Mouse (Mus musculus): ENCODE data around the gene Gdf15. TPM values are rescaled to one million over a fixed set of nuclear protein-coding genes. Genes with fewer than 3 reads are reported as not detected.

Gene Gdf15
- polyA plus RNA-seq, 1 experiment from 2014 or later, result 3.1 TPM

DNA sequence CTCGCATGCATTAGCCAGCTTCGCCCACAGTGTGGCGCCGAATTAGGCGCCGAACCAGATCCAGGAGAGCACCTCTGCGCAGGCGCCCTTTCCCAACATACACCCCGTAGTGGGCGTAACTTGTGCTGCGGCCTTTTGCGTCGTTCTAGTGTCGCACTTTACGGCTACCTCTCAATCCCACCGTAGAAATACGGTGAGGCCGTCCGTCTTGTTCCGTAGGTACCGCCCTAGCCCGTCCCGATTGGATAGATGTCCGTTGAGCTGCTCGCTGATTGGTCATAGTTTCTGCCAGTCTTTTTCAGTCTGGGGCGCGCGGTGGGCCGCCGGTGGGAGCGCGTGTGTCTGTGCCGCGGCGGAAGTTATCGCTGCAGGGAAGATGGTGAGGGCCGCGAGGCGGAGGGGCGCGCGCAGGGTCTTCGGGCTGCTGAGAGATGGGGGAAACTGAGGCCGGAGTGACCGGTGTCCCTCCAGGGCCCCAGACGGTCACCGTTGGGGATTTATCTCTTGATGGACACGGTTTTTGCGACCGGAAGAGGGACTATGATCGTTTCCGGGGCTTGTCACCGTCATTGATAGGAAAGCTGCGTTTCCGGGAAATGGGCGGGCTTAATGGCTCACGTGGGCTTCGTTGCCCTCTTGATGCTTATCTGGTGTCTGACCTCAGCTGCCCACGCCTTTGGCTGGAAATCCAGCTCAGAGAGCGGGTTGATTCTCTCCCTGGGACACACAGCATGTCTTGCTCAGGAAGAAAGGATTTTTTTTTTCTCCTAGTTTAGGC, 41.0 kb upstream of the Gdf15 start, which contains the start of gene Lsm4:
Gene Lsm4 (plus strand): TSS at position 170 of the 778 bp plus-strand sequence.
- peak; percentile 96 for ATAC-seq (ENCODE audit: low read depth)
- no peaks in the 10 kb centered on the region for H3K9me3 ChIP-seq (replicated peaks; ENCODE audit: control insufficient read depth, low read length)
- H3K27ac ChIP-seq (ENCODE audit: low read length), result peak within 1 kb of the TSS; percentile 97
- peaks cover 51% of the 10 kb centered on the region for H3K4me1 ChIP-seq (ENCODE audit: control insufficient read depth, low read depth, low read length)
- H3K27me3 ChIP-seq (ENCODE audit: control insufficient read depth, insufficient read depth, low read depth, low read length), result no peaks in the 10 kb centered on the region
- peaks cover 2% of the 10 kb centered on the region; the same call in 1 of the 2 replicates for H3K36me3 ChIP-seq (ENCODE audit: control insufficient read depth, insufficient read depth)
- WGBS (ENCODE audit: insufficient replicate concordance), result under 1% methylated on average over 60 of the region's 60 CpGs
- H3K9ac ChIP-seq (ENCODE audit: low read depth, low read length), result peak within 1 kb of the TSS; percentile 81
- H3K4me3 ChIP-seq (ENCODE audit: low read depth, low read length), result peak within 1 kb of the TSS; percentile 83
- H3K4me2 ChIP-seq (ENCODE audit: low read depth, low read length), result peak within 1 kb of the TSS; percentile 94

DNA sequence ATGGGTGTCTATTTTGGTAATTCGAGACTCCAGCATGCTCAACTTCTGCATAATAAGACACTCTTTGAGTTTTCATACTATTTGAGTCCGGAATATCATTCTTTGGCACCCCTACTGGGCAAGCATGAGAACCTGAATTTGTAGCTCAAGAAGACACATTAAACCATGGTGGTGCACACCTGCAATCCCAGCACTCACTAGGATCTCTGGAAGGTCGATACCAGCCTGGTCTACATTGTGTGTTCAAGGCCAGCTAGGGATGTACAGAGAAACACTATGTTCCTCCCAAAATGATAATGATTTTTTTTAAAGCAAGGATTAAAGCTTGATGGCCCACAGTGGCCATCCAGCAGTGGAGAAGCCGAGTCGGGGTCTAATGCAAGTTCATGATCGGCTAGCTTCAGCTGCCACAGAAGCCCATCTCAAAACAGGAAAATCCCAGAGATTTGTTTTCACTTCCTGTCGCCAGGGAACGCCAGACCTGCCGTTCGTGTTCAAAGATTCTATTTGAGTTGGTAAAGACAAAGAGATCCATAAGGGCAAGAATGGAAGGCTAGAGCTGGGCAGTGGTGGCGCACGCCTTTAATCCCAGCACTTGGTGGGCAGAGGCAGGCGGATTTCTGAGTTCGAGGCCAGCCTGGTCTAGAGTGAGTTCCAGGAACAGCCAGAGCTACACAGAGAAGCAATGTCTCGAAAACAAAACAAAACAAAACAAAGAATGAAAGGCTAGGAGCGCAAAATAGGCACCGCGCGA, 40.2 kb upstream of the Gdf15 start:
- 33% methylated on average over 19 of the region's 19 CpGs for WGBS (ENCODE audit: insufficient replicate concordance)
- Histone ChIP-seq H3K27me3 (ENCODE audit: control insufficient read depth, insufficient read depth, low read depth, low read length) (no peaks in the 10 kb centered on the region), H3K36me3 (ENCODE audit: control insufficient read depth, insufficient read depth) (no peaks in the 10 kb centered on the region), H3K4me3 (ENCODE audit: low read depth, low read length) (peak overlapping the region; percentile 83), H3K9ac (ENCODE audit: low read depth, low read length) (peak overlapping the region; percentile 76), H3K9me3 (replicated peaks; ENCODE audit: control insufficient read depth, low read length) (no peaks in the 10 kb centered on the region; the same call in 1 of the 2 replicates), H3K27ac (ENCODE audit: low read length) (peak overlapping the region; percentile 97), H3K4me2 (ENCODE audit: low read depth, low read length) (peak overlapping the region; percentile 94), H3K4me1 (ENCODE audit: control insufficient read depth, low read depth, low read length) (peaks cover 43% of the 10 kb centered on the region)
- no peak; the same call in 1 of the 2 replicates for ATAC-seq (ENCODE audit: low read depth)

- H3K36me3 ChIP-seq (ENCODE audit: control insufficient read depth, insufficient read depth), result no peaks in the 10 kb centered on the region
- H3K9me3 ChIP-seq (replicated peaks; ENCODE audit: control insufficient read depth, low read length), result no peaks in the 10 kb centered on the region; the same call in 1 of the 2 replicates
- no peak overlapping the region for H3K9ac ChIP-seq (ENCODE audit: low read depth, low read length)
- peaks cover 42% of the 10 kb centered on the region for H3K4me1 ChIP-seq (ENCODE audit: control insufficient read depth, low read depth, low read length)
- no peaks in the 10 kb centered on the region for H3K27me3 ChIP-seq (ENCODE audit: control insufficient read depth, insufficient read depth, low read depth, low read length)
- H3K4me3 ChIP-seq (ENCODE audit: low read depth, low read length), result no peak overlapping the region
- ATAC-seq (ENCODE audit: low read depth), result no peak
- H3K4me2 ChIP-seq (ENCODE audit: low read depth, low read length), result no peak overlapping the region
- 80% methylated on average over 10 of the region's 10 CpGs for WGBS (ENCODE audit: insufficient replicate concordance)
- no peak overlapping the region; the same call in 1 of the 2 replicates for H3K27ac ChIP-seq (ENCODE audit: low read length)
These were observed 39.5 kb upstream of the Gdf15 start for GRCm38 (mm10) chr8:70671615-70672324.

DNA sequence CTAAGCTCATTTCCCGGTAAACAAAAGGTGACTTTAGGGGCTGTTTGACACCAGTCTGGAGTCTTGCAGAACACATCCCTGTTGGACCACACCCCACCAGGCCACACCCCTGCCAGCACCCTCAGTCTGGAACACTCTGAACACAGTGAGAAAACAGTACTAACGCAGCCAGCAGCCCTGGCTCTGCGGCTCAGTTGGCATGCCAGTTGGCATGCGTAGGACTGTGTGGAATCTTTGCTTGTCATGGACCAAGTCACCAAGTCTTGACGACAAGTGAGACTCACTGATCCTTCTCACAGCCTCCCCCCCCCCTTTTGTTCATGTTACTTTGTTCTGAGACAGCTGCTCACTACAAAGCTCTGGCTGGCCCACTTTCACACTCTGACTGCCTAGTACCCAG, 34.8 kb upstream of the Gdf15 start:
- H3K4me2 ChIP-seq (ENCODE audit: low read depth, low read length), result no peak overlapping the region
- H3K27me3 ChIP-seq (ENCODE audit: control insufficient read depth, insufficient read depth, low read depth, low read length), result no peaks in the 10 kb centered on the region
- ATAC-seq (ENCODE audit: low read depth), result peak; percentile 39; the same call in 1 of the 2 replicates
- 66% methylated on average over 5 of the region's 5 CpGs for WGBS (ENCODE audit: insufficient replicate concordance)
- no peaks in the 10 kb centered on the region; the same call in 1 of the 2 replicates for H3K9me3 ChIP-seq (replicated peaks; ENCODE audit: control insufficient read depth, low read length)
- H3K27ac ChIP-seq (ENCODE audit: low read length), result no peak overlapping the region
- no peaks in the 10 kb centered on the region for H3K36me3 ChIP-seq (ENCODE audit: control insufficient read depth, insufficient read depth)
- no peak overlapping the region for H3K4me3 ChIP-seq (ENCODE audit: low read depth, low read length)
- H3K9ac ChIP-seq (ENCODE audit: low read depth, low read length), result no peak overlapping the region
- peaks cover 11% of the 10 kb centered on the region for H3K4me1 ChIP-seq (ENCODE audit: control insufficient read depth, low read depth, low read length)

DNA sequence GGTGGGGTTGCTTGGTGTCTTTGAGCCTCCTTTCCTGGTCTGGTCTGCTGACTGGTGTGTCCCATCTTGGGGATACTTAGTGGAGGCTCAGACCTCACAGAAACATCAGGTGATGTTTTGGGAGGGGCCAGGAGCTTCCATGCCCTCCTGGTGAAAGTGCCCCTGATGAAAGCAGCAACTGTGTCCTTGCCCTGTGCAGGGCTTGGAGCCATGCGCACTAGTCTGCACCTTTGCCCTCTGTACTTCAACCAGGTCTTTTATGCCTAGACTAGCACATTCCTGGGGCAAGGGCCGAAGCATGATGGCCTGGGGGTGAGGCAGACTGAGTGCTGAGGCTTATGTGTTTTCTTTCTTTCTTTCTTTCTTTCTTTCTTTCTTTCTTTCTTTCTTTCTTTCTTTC, 33.3 kb upstream of the Gdf15 start:
- Histone ChIP-seq H3K4me1 (ENCODE audit: control insufficient read depth, low read depth, low read length) (peaks cover 16% of the 10 kb centered on the region), H3K9ac (ENCODE audit: low read depth, low read length) (no peak overlapping the region), H3K27me3 (ENCODE audit: control insufficient read depth, insufficient read depth, low read depth, low read length) (no peaks in the 10 kb centered on the region), H3K27ac (ENCODE audit: low read length) (peak overlapping the region; percentile 29; the same call in 1 of the 2 replicates), H3K4me3 (ENCODE audit: low read depth, low read length) (no peak overlapping the region), H3K4me2 (ENCODE audit: low read depth, low read length) (no peak overlapping the region), H3K9me3 (replicated peaks; ENCODE audit: control insufficient read depth, low read length) (no peaks in the 10 kb centered on the region; the same call in 1 of the 2 replicates), H3K36me3 (ENCODE audit: control insufficient read depth, insufficient read depth) (no peaks in the 10 kb centered on the region)
- peak; percentile 85 for ATAC-seq (ENCODE audit: low read depth)
- WGBS (ENCODE audit: insufficient replicate concordance), result 56% methylated on average over 2 of the region's 2 CpGs

- H3K36me3 ChIP-seq (ENCODE audit: control insufficient read depth, insufficient read depth), result no peaks in the 10 kb centered on the region
- H3K9ac ChIP-seq (ENCODE audit: low read depth, low read length), result no peak overlapping the region
- 60% methylated on average over 3 of the region's 3 CpGs for whole genome bisulfite sequencing (ENCODE audit: insufficient replicate concordance)
- no peak overlapping the region for H3K27ac ChIP-seq (ENCODE audit: low read length)
- H3K9me3 ChIP-seq (replicated peaks; ENCODE audit: control insufficient read depth, low read length), result no peaks in the 10 kb centered on the region; the same call in 1 of the 2 replicates
- H3K4me3 ChIP-seq (ENCODE audit: low read depth, low read length), result no peak overlapping the region
- no peak for ATAC-seq (ENCODE audit: low read depth)
- no peaks in the 10 kb centered on the region for H3K27me3 ChIP-seq (ENCODE audit: control insufficient read depth, insufficient read depth, low read depth, low read length)
- H3K4me1 ChIP-seq (ENCODE audit: control insufficient read depth, low read depth, low read length), result peaks cover 26% of the 10 kb centered on the region
- no peak overlapping the region for H3K4me2 ChIP-seq (ENCODE audit: low read depth, low read length)
These were observed 32.4 kb upstream of the Gdf15 start for GRCm38 (mm10) chr8:70664631-70665030.

- Histone ChIP-seq H3K36me3 (ENCODE audit: control insufficient read depth, insufficient read depth) (no peaks in the 10 kb centered on the region), H3K27ac (ENCODE audit: low read length) (no peak overlapping the region), H3K4me1 (ENCODE audit: control insufficient read depth, low read depth, low read length) (peaks cover 32% of the 10 kb centered on the region), H3K4me2 (ENCODE audit: low read depth, low read length) (no peak overlapping the region), H3K4me3 (ENCODE audit: low read depth, low read length) (no peak overlapping the region), H3K9me3 (replicated peaks; ENCODE audit: control insufficient read depth, low read length) (no peaks in the 10 kb centered on the region; the same call in 1 of the 2 replicates), H3K27me3 (ENCODE audit: control insufficient read depth, insufficient read depth, low read depth, low read length) (no peaks in the 10 kb centered on the region), H3K9ac (ENCODE audit: low read depth, low read length) (no peak overlapping the region)
- 53% methylated on average over 4 of the region's 4 CpGs for WGBS (ENCODE audit: insufficient replicate concordance)
- ATAC-seq (ENCODE audit: low read depth), result no peak
These were observed 31.4 kb upstream of the Gdf15 start for GRCm38 (mm10) chr8:70663691-70664090.

DNA sequence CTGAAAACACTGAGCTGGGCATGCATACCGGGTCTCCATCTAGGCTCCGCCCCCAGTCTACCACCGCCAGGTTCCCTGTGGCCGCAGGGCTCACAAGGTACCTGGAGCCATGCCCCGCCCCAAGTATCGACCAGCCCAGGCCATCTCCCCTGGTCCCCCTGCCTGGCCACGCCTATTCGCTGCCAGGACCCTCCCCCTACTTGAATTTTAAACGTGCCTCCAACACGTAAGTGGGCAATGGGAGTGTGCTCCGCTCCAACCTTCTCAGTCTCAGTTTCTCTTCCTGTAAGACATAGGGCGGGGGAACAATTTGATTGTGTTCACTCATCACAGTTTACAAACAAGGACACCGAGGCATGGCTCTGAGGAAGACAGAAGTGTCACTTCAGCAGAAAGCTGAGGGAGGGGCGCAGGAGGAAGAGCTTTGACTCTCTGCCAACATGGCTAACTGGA, 28.0 kb upstream of the Gdf15 start, which contains the start of gene Pgpep1:
Gene Pgpep1 (minus strand): TSS at position 116 of the 453 bp plus-strand sequence.
- 5% methylated on average over 14 of the region's 14 CpGs for WGBS (ENCODE audit: insufficient replicate concordance)
- no peaks in the 10 kb centered on the region for H3K9me3 ChIP-seq (replicated peaks; ENCODE audit: control insufficient read depth, low read length)
- peak within 1 kb of the TSS; percentile 84 for H3K4me3 ChIP-seq (ENCODE audit: low read depth, low read length)
- peak; percentile 40 for ATAC-seq (ENCODE audit: low read depth)
- H3K4me1 ChIP-seq (ENCODE audit: control insufficient read depth, low read depth, low read length), result peaks cover 35% of the 10 kb centered on the region
- peak within 1 kb of the TSS; percentile 89 for H3K9ac ChIP-seq (ENCODE audit: low read depth, low read length)
- 0 out of 2 replicates have a peak, but pooled peaks cover 2% of the 10 kb centered on the region for H3K36me3 ChIP-seq (ENCODE audit: control insufficient read depth, insufficient read depth)
- H3K27me3 ChIP-seq (ENCODE audit: control insufficient read depth, insufficient read depth, low read depth, low read length), result no peaks in the 10 kb centered on the region
- peak within 1 kb of the TSS; percentile 84 for H3K27ac ChIP-seq (ENCODE audit: low read length)
- peak within 1 kb of the TSS; percentile 93 for H3K4me2 ChIP-seq (ENCODE audit: low read depth, low read length)

Measured in liver, embryonic 16.5 days (tissue).